Mouse (Mus musculus) E14TG2a.4 (cell line): ENCODE measurements around the gene Tmc3.

Experiments
- H3K27me3 ChIP-seq: 2 replicates; pipeline ENCODE4 v1.6.1; 2014; ENCODE audit warnings: low read length, control low read depth; ENCODE audit not compliant: insufficient read depth
- H3K36me3 ChIP-seq: 2 replicates; pipeline ENCODE4 v1.6.1; 2014; ENCODE audit warnings: low read length, control low read depth; ENCODE audit not compliant: insufficient read depth
- H3K4me1 ChIP-seq: replicated peaks from 2 replicates; pipeline ENCODE4 v1.6.1; 2014; ENCODE audit warnings: low read depth, low read length, control low read depth
- H3K4me3 ChIP-seq: replicated peaks from 2 replicates; pipeline ENCODE4 v1.5.1; 2014; ENCODE audit warnings: mild to moderate bottlenecking, low read length
- H3K9me3 ChIP-seq: 2 replicates; pipeline ENCODE4 v1.6.1; 2014; ENCODE audit warnings: low read length, control low read depth
- CTCF ChIP-seq: conservative IDR thresholded peaks from 2 replicates; pipeline ENCODE4 v1.5.1; 2014; ENCODE audit warnings: low read length
- NANOG ChIP-seq: IDR thresholded peaks from 2 replicates; pipeline ENCODE4 v1.6.1; 2014; ENCODE audit warnings: borderline replicate concordance, low read length, mixed read lengths
- POU5F1 ChIP-seq: IDR thresholded peaks from 2 replicates; pipeline ENCODE4 v1.6.1; 2014; ENCODE audit warnings: low read length, borderline replicate concordance

The Tmc3 gene

DNA sequence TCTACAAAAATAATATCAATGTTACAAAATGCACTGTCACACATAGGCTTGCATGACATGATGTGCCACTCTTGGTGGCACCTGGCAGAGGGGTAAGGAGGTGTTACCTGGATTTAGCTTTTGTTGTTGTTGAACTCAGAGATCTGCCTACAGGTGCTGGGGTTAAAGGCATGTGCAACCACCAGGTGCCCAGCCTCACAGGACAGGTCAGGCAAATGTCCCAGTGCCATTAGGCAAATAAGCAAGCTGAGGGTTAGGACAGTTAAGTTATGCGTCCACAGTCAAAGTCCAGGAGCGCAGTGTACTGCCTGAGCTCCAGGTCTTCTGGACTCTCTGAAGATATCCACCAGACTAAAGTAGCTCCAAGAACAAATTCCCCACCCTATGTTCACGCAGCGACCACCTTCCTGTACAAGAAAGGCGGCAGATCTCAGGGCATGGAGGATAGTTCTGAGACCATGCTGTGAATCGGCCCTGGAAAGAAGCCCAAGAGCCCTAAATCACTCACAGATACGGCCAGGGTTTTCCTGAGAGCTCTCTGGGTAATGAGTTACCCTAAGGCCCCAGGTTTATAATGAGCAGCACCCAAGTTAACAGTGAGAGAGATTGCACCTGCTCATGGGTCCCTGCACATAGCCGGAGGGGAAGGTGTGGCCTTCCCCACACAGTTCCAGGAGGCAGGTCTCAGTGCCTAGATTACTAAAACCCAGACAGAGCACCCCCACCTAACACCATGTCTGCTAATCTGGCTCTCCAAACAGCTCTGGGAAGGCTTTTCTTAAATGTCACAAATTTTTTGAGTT lies 53.3 kb downstream of the Tmc3 start:
- TF ChIP-seq NANOG = no peak
- TF ChIP-seq POU5F1 = no peak
- no peak for TF ChIP-seq CTCF
- Histone ChIP-seq H3K4me3 (no peak overlapping the region), H3K36me3 (peaks cover 77% of the 10 kb centered on the region), H3K9me3 (no peaks in the 10 kb centered on the region), H3K27me3 (no peaks in the 10 kb centered on the region; the same call in 1 of the 2 replicates), H3K4me1 (peaks cover 5% of the 10 kb centered on the region)

GRCm38 (mm10) chr7:83639084-83639483 lies 54.4 kb downstream of the Tmc3 start:
- no peak for TF ChIP-seq NANOG
- no peak for TF ChIP-seq CTCF
- TF ChIP-seq POU5F1 = no peak
- H3K4me1 ChIP-seq = no peaks in the 10 kb centered on the region; the same call in 1 of the 2 replicates
- peaks cover 78% of the 10 kb centered on the region for H3K36me3 ChIP-seq
- H3K9me3 ChIP-seq = no peaks in the 10 kb centered on the region
- no peaks in the 10 kb centered on the region for H3K27me3 ChIP-seq
- H3K4me3 ChIP-seq = no peak overlapping the region

GRCm38 (mm10) chr7:83640581-83640980 lies 55.9 kb downstream of the Tmc3 start:
- Histone ChIP-seq H3K4me1 (no peaks in the 10 kb centered on the region; the same call in 1 of the 2 replicates), H3K36me3 (peaks cover 70% of the 10 kb centered on the region), H3K27me3 (no peaks in the 10 kb centered on the region), H3K9me3 (no peaks in the 10 kb centered on the region), H3K4me3 (no peak overlapping the region)
- TF ChIP-seq CTCF (no peak), POU5F1 (no peak), NANOG (no peak)

DNA sequence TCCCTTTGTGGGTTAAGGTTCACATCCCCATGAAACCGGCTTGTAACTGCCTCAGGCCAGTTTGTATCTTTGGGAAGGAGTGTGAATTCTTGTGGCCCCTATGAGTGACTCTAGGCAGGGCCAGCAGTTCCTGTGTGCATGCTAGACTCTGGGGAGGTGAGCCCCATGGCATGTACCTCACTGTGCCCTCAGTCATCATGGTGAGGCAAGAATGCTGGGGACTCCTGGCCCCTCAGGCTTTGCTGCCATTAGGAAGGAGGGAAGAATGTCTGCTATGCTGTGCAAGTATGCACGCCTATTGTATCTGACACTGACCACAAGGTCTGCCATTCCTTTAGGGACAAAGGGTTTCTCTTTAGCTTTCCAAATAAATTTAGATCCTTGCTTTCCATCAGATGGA lies 56.4 kb downstream of the Tmc3 start:
- Histone ChIP-seq H3K9me3 (no peaks in the 10 kb centered on the region), H3K4me1 (no peaks in the 10 kb centered on the region; the same call in 1 of the 2 replicates), H3K36me3 (peaks cover 69% of the 10 kb centered on the region), H3K4me3 (no peak overlapping the region), H3K27me3 (no peaks in the 10 kb centered on the region)
- no peak for TF ChIP-seq POU5F1
- TF ChIP-seq NANOG = no peak

- no peaks in the 10 kb centered on the region; the same call in 1 of the 2 replicates for H3K4me1 ChIP-seq
- H3K4me3 ChIP-seq = no peak overlapping the region
- peaks cover 45% of the 10 kb centered on the region for H3K36me3 ChIP-seq
- no peaks in the 10 kb centered on the region for H3K9me3 ChIP-seq
- no peaks in the 10 kb centered on the region for H3K27me3 ChIP-seq
- no peak for TF ChIP-seq NANOG
- no peak for TF ChIP-seq POU5F1
- no peak for TF ChIP-seq CTCF
Observed at GRCm38 (mm10) chr7:83643581-83643980, 58.9 kb downstream of the Tmc3 start.

DNA sequence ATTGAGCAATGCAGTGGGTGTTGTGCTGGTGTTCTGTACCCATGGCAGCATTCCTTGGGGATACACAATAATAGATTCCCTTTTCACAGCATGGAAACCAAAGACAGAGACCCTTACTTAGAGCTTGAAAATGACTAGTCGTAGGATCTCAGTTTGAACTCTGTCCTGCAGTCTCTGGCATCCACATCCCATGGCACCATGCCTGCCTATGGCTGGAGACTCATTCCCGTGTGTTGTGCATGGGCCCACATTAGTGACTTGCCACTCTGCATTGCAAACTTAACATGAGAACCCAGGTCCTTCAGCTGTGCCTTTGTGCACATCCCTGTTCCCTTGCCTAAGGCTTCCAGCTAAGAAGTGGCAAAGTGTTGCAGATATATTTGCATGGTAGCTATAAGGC lies 60.0 kb downstream of the Tmc3 start:
- H3K4me1 ChIP-seq = no peaks in the 10 kb centered on the region; the same call in 1 of the 2 replicates
- no peak overlapping the region for H3K4me3 ChIP-seq
- no peaks in the 10 kb centered on the region for H3K27me3 ChIP-seq
- peaks cover 34% of the 10 kb centered on the region for H3K36me3 ChIP-seq
- no peaks in the 10 kb centered on the region for H3K9me3 ChIP-seq
- TF ChIP-seq CTCF = no peak
- TF ChIP-seq NANOG = no peak
- no peak for TF ChIP-seq POU5F1

- TF ChIP-seq CTCF (no peak), POU5F1 (no peak), NANOG (no peak)
- peaks cover 28% of the 10 kb centered on the region for H3K36me3 ChIP-seq
- H3K4me3 ChIP-seq = no peak overlapping the region
- no peaks in the 10 kb centered on the region for H3K27me3 ChIP-seq
- H3K4me1 ChIP-seq = no peaks in the 10 kb centered on the region; the same call in 1 of the 2 replicates
- H3K9me3 ChIP-seq = no peaks in the 10 kb centered on the region
Observed at GRCm38 (mm10) chr7:83645476-83645875, 60.7 kb downstream of the Tmc3 start.

DNA sequence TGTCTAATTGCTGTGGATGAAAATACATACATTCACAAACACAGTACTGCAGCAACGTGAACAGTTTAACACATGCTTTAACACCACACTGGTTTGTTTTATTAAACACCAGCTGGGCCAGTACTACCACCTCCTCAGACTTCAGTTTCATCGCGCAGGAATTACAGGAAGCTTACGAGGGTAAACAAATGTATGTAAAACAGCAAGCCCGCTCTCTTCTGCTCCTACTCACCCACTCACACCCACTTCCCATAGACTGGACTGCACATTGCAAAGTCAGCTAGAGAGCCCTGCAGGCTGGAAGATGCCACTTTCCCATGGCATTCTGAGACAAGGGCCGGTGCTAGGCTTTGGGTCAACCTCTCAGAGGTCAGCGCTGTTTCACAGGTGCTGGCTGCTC lies 64.1 kb downstream of the Tmc3 start:
- peaks cover 2% of the 10 kb centered on the region; the same call in 1 of the 2 replicates for H3K36me3 ChIP-seq
- no peak overlapping the region for H3K4me3 ChIP-seq
- no peaks in the 10 kb centered on the region for H3K4me1 ChIP-seq
- H3K9me3 ChIP-seq = no peaks in the 10 kb centered on the region
- no peaks in the 10 kb centered on the region for H3K27me3 ChIP-seq
- no peak for TF ChIP-seq NANOG
- TF ChIP-seq CTCF = no peak
- TF ChIP-seq POU5F1 = no peak

- no peaks in the 10 kb centered on the region for H3K4me1 ChIP-seq
- H3K27me3 ChIP-seq = 0 out of 2 replicates have a peak, but pooled peaks cover 4% of the 10 kb centered on the region
- TF ChIP-seq POU5F1 (no peak), NANOG (no peak), CTCF (no peak)
- H3K36me3 ChIP-seq = no peaks in the 10 kb centered on the region
- H3K4me3 ChIP-seq = no peak overlapping the region
- peaks cover 11% of the 10 kb centered on the region for H3K9me3 ChIP-seq
Observed at GRCm38 (mm10) chr7:83650638-83651037, 65.9 kb downstream of the Tmc3 start.
